Mouse (Mus musculus): ENCODE measurements around the gene Crtc3.
A peak's percentile ranks its signal among the peaks of the same experiment; 100 is the strongest.

Gene Crtc3

DNA sequence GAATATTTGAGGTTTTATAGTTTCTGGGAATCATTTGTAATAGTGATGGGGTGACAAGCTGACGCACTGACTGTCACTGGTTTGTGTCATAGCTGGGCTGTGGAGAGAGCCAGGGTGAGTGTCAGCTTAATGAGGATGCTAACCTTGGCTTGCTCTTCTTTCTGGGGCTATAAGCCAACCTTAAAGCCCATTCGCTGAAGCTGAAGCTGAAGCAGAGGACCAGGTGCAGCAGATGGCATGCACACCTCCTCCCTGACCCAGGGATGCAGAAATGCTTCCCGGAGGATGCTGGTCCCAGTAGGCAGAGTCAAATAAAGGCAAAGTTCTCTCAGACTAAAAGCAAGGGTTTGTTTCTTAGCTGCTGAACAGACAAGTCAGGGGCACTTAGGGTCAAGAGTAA is 48.7 kb downstream of the Crtc3 start:
- DNase-seq (ENCODE audit: low spot score): no peak

DNA sequence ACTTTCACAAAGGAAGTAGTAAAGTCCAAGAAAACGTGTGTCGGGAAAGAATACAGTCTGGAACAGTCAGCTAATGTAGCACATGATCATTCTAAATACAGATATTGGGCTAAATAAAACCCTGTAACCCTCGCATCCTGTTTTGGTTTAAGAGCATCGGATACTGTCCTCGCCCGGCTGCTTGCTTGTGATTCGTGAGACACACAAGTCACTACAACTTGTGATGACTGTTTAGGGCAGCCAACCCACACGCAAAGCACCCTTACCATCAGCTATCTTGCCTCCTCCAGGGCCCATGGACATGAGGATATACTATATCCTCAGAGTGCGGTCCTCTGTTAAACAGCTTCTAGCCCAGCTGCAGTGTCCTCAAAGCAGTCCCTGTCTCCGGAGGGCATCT is 50.2 kb downstream of the Crtc3 start:
- DNase-seq (ENCODE audit: low spot score): no peak

DNA sequence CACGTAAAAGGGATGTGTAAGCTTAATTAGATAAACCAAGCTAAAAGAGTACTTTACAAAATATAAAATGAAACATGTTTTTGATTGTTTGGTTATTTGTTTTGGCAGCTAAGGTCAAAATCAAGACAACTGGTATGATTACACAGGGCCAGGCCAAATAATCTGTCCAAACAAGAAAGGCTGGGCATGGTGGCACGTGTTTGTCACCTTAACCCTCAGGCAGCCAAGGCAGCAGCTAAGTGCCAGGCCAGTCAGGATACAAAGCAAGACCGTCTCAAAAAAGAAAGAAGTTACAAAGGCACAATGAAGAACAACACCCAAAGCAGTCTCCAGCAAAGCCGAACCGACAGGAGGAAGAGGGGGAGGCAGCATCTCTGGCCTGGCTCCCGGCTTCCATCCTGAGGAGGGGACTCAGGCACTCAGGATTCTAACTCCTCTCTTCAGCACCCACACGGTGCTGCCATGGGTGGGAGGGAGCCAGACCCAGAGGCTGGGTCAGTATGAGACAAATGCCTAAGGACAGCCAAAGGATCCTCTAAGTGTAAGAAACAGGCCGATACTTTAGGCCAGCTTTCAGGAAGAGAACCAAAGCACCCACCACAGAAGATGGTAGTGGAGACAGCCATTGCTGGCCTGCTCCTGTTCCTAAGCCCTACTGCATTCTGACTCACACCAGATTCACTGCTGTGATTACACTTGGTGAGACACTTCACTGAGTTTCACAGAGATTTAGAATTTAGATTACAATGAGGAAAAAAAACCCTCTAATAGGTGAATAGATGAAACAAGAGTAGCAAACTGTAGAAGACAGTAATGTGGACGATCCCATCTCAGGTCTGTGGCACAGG is 51.5 kb downstream of the Crtc3 start:
- no peak for DNase-seq (ENCODE audit: low spot score)

DNA sequence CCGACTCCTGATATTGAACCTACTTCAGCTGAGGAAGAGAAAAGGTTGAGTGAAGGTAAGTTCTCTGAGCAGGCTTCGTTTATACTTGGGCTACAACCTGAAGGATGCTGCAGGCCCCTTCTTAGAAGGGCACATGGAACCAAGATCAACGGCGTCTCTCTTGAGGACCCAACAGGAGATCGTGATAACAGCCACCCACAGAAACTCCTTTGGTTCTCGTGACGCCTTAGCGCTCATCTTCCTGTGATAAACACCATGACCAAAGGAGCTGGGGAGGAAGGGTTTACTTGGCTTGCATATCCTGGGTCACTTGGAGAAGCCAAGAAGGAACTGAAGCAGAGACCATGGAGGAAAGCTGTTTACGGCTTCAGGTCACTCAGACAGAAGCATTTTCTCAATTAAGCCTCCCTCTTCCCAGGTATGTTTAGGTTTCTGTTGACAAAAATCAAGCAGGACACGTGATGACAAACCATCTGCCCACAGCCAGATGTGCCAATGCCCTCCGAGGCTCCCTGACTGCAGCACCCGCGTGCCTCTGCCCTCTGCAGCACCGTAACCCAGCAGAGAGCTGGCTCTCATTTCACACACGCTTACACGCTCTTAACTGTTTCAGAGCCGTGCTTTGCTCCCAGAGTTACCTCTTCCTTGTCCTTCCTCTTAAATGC is 52.3 kb downstream of the Crtc3 start:
- DNase-seq (ENCODE audit: low spot score): no peak

DNA sequence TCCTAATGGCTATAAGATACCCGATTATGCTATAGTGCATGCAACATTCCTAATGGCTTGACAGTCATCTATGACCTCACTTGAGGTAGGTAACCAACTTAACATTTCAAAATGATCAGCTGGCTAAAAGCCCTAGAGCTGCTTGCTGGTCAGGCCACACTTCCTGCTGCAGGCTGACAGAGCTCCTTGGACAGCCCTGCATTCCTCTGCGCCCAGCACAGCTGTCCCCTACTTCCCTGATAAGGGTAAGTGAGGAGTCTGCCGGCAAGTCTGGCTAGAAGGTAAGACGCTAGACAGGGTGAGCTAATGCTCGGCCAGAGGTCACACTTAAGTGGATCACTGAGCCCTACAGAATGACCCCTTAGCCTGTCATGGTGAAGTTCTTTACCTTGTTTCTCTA is 52.8 kb downstream of the Crtc3 start:
- no peak for DNase-seq (ENCODE audit: low spot score)

DNA sequence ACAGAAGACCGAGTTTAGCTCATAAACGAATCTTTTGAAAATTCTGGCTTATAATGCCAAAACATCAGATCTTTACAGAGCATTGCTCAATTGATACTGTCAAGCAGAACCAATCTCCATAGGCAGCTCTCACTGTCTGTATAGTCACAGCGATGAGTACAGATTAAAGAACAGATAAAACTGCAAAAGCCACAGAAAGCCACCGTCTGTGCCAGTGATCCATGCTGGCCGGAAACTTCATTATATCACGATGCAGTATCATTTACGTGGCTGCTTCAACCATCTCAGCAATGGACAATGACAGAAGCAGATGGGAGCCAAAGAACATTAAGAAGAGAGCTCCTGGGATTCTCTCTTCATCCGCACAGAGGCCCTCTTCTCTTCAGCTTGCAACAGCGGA is 53.9 kb downstream of the Crtc3 start:
- DNase-seq (ENCODE audit: low spot score): no peak

DNA sequence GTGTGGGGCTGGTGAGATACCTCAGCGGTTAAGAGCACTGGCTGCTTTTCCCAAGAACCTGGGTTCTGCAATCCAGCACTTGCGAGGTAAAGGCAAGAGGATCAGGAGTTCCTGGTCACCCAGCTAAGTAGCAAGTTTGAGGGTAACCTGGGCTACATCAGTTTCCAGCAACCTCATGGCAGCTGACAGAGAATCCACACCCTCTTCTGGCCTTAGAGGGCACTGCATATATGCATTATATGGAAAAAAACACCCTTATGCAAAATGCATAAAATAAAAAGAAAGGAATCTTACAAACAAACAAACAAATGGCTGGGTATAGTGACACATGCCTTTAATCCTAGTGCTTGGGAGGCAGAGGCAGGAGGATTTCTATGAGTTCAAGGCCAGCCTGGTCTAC is 55.0 kb downstream of the Crtc3 start:
- DNase-seq (ENCODE audit: low spot score): no peak

DNA sequence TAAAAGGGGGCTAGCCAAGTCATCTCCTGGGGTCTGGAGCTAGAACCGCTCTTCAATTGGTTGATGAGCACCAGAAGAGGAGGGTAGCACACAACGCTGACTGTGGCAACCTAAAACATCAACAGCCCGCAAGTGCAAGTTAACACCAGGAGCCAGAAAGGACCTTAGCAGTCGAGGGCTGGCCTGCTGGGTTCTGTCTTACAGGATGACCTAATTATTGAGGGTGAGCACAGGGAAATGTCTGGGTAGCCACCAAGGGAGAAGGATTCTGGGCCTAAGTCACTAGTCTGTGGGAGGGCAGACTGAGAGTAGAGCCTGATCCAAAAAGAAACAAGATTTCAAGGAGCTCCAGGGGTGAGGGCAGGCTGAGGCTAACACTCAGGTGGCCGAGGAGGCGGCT is 56.7 kb downstream of the Crtc3 start:
- no peak for DNase-seq (ENCODE audit: low spot score)

DNA sequence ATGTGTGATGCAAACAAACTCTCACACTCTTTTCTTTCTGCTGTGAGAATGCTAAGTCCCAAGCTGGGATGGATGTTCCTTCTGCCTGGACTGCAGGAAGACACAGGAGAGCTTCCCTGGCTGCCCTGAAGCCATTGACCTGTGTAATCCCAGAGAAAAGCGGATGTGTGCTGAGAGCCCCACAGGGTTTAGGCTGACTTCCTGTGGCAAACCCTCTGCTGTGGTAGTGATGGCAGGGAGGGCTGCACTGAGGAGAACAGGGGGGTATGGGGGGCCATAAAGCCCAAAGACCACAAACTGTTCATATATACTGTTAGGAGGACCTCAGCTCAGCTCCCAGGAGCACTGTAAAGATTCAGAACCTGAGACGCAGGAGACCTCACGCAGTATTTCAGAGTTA is 57.3 kb downstream of the Crtc3 start:
- no peak for DNase-seq (ENCODE audit: low spot score)

DNA sequence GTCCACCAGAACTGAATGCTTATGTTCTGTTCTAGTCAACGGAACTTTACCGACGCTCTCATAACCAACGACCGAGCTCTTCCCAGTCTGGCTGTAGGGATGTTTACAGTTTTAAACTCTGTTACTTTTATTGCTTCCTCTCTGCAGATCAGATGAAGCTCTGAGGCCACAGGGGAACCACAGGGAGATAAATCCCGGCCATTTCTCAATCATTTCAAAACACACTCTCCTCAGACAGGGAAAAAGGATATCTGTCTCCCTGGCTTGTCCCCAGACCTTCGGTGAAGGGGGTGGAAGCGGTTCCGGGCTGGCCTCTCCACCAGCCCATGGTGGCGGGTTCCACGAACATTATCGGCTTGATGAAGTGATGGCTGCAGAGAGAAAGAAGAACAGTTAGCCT is 59.3 kb downstream of the Crtc3 start:
- DNase-seq (ENCODE audit: low spot score): peak; percentile 36

DNA sequence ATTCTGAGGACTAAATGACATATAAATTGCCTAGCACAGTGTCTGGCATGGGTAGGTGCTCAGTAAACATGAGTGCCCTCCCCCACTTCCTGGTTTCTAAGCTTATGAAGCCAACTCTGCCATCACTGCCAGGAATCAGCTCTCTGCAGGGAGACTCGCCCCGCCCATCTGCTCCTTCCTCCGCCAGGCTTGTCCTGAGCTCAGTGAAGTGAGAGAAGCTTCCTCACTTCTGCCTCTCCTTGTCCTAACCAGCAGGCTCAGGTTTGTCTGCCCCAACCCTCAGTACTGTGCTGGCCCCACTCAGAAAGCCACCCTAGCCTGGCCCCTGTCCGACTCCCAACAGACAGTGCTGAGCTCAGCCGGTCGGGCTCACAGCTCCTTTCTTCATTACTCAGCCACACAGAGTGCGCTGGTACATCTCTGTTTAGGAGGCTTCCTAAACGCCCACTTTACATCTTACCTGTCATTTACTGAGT is 59.9 kb downstream of the Crtc3 start:
- DNase-seq (ENCODE audit: low spot score): peak; percentile 90

DNA sequence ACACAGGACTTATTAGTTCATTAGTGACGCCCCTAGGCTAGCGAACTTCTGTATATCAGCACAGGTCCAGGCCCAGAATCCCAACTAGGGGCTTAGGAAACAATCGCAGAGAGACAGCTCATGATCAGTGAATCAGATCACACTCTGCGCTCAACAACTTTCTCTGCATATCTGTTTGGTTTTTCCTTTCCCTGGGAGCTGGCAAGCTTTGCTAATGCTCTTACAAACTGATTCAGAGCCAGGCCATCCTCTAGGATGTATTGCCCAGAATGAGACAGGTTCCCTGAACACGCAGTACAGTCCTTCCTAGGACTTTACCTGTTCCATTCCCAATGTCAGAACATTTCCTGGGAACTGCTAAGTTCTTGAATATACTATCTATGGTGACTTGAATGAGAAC is 61.7 kb downstream of the Crtc3 start:
- no peak for DNase-seq (ENCODE audit: low spot score)

DNA sequence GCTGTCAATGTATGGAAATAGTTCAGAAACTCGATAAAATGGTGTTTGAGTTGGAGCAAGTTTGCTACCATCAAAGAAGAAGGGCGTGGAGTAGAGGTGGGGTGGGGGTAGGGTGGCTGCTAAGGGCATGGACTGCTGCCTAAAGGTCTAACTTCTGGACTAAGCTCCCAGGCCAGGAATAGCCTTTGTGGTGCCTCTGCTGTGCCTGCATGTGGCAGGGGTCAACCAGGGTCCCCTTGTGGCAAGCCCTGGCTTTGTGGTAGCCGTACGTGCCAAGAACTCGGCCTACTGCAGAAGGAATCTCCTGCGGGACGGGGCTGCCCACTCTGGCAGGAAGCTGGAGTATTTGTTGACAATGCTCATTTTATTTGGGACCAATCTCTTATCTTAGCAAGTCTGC is 62.8 kb downstream of the Crtc3 start:
- DNase-seq (ENCODE audit: low spot score): no peak

DNA sequence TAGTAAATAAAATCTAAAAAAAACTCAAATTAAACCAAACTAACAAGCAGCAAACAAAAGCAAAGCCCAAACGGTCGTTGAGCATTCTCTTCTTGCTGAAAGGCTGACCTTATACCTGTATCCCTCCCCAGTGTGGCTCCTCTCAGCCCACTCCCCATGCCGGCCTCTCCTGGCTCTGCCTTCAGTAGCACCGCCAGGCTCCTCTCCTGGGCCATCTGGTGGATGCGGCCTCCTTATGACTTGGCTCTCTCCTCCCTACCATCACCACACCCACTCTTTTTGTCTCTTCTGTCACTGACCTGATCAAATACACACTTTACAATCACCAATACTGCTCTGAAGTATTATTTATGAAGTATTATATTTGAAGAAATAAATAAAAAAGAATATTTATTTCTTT is 65.4 kb downstream of the Crtc3 start:
- DNase-seq (ENCODE audit: low spot score): no peak

DNA sequence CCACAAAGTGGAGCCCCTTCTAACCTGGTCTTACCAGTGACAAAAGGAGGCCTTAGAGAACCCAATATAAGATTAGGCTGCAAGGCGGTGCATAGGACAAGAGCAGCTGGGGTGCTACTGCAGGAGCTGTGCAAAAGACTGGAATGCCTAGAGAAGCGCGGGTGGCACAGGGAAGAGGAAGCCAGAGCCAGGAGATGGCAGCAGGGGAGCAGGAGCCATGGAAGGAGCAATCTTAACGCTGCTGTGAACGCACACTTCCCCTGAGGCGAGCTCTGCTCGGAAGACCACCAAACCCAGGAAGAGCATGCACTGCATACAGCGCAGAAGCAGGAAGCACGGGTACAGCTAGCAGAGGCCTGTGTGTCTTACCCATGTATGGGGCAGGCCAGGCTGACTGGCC is 72.6 kb downstream of the Crtc3 start:
- DNase-seq (ENCODE audit: low spot score): no peak

DNA sequence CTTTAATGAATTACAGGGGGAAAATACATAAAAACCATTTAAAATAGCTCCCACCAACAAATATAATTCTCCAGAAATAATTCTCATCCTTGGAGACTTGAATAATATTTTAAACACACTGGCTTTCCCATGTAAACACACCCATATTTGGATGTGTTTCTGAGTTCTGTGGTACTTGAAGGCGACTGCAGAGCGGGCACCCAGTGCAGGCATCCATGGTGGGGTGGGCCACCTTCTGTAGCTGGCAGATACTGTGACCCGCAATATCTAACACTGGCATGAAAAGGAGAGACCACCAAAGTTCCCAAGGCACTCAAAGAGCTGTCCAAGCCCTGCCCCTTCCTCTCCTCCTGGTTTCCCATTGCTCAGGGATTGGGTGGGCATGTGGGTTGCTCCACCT is 74.6 kb downstream of the Crtc3 start:
- no peak for DNase-seq (ENCODE audit: low spot score)

DNA sequence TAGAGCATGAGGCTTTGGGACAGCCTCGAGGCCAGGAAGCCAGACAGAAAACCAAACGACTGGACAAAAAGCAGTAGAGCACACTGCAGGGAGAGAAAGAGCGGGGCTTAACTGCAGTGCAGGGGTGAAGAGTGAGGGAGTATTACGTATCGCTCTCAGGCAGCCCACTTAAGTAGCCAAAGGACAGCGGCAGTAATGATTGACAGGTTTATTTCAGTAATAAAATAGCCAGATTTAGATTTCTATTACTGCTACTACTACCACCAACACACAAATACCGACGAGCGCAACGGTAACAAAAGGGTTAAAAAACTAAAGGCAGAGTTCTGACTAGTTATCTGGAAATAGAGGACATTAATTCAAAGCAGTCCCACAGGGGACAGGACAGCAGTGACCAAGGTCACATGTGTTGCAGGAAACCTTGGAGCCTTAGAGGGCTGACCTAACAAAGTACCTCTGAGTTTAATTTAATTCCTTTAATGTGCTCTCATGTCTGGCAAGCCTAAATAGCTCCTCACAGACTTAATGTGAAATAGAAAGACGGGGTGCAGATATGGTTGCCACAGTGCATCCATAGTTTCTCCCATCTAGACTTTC is 76.4 kb downstream of the Crtc3 start:
- DNase-seq (ENCODE audit: low spot score): no peak

DNA sequence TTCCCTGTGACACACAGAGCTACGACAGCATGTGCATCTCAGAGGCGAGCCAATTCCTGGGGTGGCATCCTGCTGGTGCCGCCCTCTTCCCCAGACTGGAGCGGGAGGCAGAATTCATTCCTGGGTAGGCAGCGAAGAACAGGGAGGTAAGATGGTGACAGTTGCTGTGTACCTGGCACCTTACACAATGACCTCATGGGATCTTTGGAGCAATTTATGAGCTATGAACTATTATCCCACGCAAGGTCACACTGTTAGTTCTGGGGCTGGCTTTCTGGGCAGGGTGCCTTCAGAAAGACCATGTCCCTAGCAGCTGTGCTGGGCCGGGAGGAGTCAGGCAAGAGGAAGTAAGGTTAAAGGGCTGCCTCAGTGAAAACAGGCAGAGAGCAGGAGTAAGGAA is 77.0 kb downstream of the Crtc3 start:
- DNase-seq (ENCODE audit: low spot score): no peak

DNA sequence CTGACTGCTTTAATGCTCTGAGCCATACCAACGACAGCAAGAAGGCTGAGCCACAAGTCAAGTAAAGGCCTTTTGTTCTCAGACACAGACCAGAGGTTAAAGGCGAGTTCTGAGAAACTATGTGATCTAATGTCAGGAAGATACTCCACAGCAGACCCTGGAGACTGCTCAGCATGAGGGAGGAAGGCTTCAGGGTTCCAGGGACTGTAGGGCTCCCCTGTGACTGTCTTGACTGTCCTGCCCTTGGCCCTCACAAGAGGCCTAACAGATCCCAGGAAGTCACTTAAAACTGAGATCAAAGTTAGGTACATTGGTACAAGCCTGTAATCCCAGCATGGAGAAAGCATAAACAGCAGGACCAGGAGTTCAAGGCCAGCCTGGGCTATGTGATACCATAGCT is 81.2 kb downstream of the Crtc3 start:
- DNase-seq (ENCODE audit: low spot score): no peak

DNA sequence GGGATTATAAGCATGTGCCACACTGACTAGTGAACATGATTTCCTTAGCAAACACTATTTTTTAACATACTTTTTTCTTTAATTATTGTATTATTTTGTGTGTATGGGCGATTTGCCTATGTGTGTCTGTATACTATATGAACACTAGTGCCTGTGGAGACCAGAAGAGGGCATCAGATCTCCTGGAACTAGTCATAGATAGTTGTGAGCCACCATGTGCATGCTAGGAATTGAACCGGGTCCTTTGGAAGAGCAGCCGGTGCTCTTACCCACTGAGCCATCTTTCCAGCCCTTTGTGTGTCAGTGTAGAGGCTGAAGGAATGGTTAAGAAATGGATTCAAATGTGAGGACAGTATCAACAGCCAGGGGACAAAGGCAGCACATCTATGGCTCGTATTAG is 82.2 kb downstream of the Crtc3 start:
- no peak for DNase-seq (ENCODE audit: low spot score)

DNA sequence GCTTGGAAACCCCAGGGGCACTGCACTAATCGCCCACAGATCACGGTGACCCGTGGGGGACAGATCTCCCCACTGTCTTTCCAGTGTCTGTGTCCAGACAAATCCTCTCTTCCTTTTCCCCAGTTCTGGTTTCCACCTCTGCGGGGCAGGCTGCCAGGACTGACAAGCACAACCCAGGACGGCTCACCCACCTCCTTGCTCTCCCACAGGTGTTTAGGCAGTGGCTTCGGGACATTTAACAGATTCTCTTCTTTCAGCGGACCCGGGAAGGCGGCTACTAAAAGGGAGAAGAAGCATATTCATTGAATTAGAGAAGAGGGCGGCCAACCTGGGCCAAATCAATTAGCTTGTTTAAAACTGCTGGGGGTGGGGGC is 83.1 kb downstream of the Crtc3 start:
- DNase-seq (ENCODE audit: low spot score): no peak

DNA sequence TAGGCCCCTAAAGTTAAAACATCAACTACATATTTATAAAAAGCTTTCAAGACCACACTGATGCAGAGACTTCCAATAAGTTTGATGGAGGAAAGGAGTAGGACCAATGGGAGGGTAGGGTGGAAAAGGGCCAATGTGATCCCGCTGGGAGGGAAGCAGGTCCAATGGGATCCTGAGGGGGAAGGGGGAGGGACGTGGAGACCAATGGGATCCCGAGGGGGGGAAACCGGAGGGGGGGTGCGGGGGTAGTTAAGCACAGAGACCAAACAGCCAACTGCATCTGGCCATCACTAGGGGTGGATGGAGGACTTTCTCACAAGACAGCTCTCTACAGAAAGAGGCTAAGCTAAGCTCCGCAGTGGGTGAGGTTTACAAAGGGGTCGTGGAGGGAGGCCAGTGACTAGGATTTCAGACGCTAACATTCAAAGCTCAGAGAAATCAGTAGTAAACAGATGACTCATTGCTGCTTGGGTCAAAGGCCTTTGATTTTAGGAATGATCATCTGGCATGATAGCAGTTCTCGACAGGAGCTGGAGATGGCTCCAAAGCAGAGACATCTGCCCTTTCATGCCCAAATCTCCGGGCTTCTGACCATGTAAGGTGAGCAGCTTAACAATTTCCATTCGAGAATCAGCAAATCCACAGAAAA is 83.6 kb downstream of the Crtc3 start:
- DNase-seq (ENCODE audit: low spot score): no peak

DNA sequence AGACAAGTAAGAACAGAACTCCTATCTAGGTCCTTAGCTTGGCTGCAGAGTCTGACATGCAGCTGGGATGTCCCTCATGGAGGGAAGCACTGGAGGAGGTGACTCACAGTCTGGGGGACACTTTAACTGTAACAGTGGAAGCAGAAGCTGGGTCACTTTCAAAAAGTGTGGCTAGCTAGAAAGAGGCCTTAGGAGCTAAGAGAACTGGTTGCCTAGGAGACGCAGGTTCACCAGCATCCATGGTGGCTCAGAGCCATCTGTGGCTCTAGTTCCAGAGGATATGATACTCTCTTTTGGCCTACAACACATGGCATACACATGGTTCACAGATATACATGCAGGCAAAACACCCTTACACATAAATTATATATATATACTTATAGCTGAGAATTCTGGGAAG is 86.1 kb downstream of the Crtc3 start:
- DNase-seq (ENCODE audit: low spot score): no peak
